Mouse (Mus musculus): ENCODE results near the gene Ntm. TPM values are rescaled to one million over a fixed set of nuclear protein-coding genes. Genes with fewer than 3 reads are reported as not detected.

Ntm gene
- total and polyA plus RNA-seq, 2 experiments from 2014 or later = 162 to 235 TPM

DNA sequence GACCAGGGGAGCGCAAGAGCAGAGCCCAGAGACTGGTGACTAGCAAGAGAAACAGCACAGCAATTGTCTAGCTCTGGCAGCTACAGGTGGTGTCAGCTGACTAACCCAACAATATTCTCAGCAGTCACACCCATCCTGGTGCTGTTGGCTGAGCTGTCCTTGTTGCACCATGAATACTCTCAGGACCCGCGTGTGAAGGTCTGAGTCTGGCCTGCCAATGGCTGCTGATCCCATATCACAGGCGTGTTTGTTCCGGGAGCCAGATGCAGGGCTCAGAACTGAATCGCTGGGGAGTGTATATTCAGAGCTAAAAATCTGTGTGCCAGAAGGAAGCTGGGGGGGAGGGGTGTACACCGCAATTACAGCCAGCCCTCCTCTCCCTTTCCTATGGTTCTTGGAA, 310.1 kb downstream of the Ntm start:
- no peaks in the 10 kb centered on the region for H3K4me1 ChIP-seq (ENCODE audit: insufficient read depth)
- DNase-seq (no peak), ATAC-seq (no peak)
- H3K27ac ChIP-seq (ENCODE audit: low read depth, low read length) = no peak overlapping the region
- H3K9ac ChIP-seq = no peak overlapping the region
- H3K4me2 ChIP-seq (ENCODE audit: low read depth) = no peak overlapping the region
- WGBS = 71% methylated on average over 7 of the region's 7 CpGs
- H3K9me3 ChIP-seq (ENCODE audit: low read length) = no peaks in the 10 kb centered on the region
- TF ChIP-seq CTCF (IDR thresholded peaks at IDR 0.05; ENCODE audit: low read depth) = no peak
- no peaks in the 10 kb centered on the region for H3K27me3 ChIP-seq (ENCODE audit: insufficient read depth, low read length)
- no peak overlapping the region for H3K4me3 ChIP-seq (ENCODE audit: low read depth, low read length)
- H3K36me3 ChIP-seq (ENCODE audit: insufficient read depth) = no peaks in the 10 kb centered on the region

DNA sequence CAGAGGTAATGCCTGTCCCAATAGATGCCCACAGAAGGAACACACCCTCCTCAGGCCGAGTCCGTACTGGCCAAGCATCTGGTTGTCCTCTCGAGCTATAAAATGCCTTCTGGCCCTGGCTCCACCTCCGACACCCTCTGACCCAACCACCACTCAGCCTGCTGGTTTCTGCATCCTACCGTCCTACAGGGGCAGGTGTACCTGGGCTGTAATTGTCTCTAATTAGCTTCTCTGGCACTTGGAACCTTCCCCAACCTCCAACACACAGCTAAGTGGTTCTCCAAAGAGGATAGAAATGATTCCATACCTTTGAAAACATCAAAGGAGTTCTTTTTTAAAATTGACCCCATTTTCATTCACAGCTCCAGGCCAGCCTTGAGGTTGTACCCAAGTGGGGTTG, 311.1 kb downstream of the Ntm start:
- Histone ChIP-seq H3K9ac (no peak overlapping the region), H3K4me3 (ENCODE audit: low read depth, low read length) (no peak overlapping the region), H3K4me1 (ENCODE audit: insufficient read depth) (no peaks in the 10 kb centered on the region), H3K27me3 (ENCODE audit: insufficient read depth, low read length) (no peaks in the 10 kb centered on the region), H3K36me3 (ENCODE audit: insufficient read depth) (no peaks in the 10 kb centered on the region), H3K27ac (ENCODE audit: low read depth, low read length) (no peak overlapping the region), H3K9me3 (ENCODE audit: low read length) (no peaks in the 10 kb centered on the region), H3K4me2 (ENCODE audit: low read depth) (no peak overlapping the region)
- 75% methylated on average over 5 of the region's 5 CpGs for WGBS
- ATAC-seq (no peak), DNase-seq (no peak)
- no peak for TF ChIP-seq CTCF (IDR thresholded peaks at IDR 0.05; ENCODE audit: low read depth)

DNA sequence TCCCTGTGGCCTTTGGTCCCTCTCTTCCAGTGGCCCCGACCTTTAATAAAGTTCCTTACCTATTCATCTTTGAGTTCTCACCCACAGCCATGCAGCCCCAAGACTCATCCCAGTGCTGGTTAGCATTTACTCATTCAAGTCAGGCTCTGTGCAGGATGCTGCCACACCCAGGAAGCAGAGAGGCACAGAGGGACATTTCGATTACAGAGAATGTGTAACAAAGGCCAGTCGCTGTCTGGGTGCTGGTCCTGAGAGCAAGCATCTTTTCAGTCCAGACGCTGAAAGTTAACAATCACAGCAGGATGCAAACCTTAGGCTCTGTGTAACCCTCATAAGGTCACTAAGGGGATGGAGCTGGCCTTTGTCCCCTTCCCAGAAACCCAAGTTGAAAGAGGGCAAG, 311.7 kb downstream of the Ntm start:
- Histone ChIP-seq H3K27me3 (ENCODE audit: insufficient read depth, low read length) (no peaks in the 10 kb centered on the region), H3K4me2 (ENCODE audit: low read depth) (no peak overlapping the region), H3K36me3 (ENCODE audit: insufficient read depth) (no peaks in the 10 kb centered on the region), H3K4me1 (ENCODE audit: insufficient read depth) (no peaks in the 10 kb centered on the region), H3K9me3 (ENCODE audit: low read length) (no peaks in the 10 kb centered on the region), H3K4me3 (ENCODE audit: low read depth, low read length) (no peak overlapping the region), H3K9ac (no peak overlapping the region), H3K27ac (ENCODE audit: low read depth, low read length) (no peak overlapping the region)
- ATAC-seq (no peak), DNase-seq (no peak)
- TF ChIP-seq CTCF (IDR thresholded peaks at IDR 0.05; ENCODE audit: low read depth) = no peak
- 65% methylated on average over 4 of the region's 4 CpGs for WGBS

DNA sequence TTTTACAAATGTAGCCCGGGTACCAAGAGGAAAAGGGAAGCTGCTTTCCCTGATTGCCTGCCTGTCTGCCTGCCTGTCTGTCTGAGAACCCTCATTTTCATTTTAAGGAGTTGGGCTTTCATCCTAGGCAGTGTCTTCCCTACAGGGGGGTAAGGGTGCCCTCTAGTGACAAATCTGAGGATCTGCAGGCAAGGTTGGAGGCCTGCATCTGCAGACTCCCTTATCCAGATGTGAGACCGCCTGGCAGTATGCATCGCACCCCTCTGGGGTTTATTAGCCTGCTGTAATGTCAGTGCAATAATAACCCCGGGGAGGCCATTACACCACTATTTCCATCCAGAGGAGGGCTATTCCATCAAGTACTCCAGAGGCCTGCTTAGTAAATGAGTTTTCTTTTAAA, 312.3 kb downstream of the Ntm start:
- no peaks in the 10 kb centered on the region for H3K9me3 ChIP-seq (ENCODE audit: low read length)
- peak; percentile 91 for TF ChIP-seq CTCF (IDR thresholded peaks at IDR 0.05; ENCODE audit: low read depth)
- no peak overlapping the region for H3K27ac ChIP-seq (ENCODE audit: low read depth, low read length)
- DNase-seq (peak; percentile 84), ATAC-seq (peak; percentile 72)
- no peak overlapping the region for H3K4me3 ChIP-seq (ENCODE audit: low read depth, low read length)
- no peak overlapping the region for H3K4me2 ChIP-seq (ENCODE audit: low read depth)
- 32% methylated on average over 4 of the region's 4 CpGs for WGBS
- no peaks in the 10 kb centered on the region for H3K36me3 ChIP-seq (ENCODE audit: insufficient read depth)
- 0 out of 2 replicates have a peak, but pooled peaks cover 3% of the 10 kb centered on the region for H3K4me1 ChIP-seq (ENCODE audit: insufficient read depth)
- no peak overlapping the region for H3K9ac ChIP-seq
- H3K27me3 ChIP-seq (ENCODE audit: insufficient read depth, low read length) = no peaks in the 10 kb centered on the region

DNA sequence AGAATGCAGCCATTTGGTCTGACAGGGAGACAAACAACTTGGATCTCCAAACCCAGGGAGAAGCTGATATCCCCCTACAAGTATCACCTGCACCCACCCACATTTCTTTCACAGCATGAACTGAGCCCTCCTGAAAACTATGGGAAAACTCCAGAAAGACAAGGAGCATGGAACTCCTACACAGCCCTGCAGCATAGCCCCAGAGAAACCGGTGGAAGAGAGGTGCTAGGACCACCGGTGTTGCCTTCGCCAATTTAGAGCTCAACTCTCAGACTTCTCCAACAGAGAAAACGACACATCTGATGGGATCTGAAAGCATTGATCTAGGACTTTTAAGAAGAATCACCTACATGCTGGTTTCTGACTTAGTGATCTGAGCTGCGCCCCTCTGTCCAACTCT, 312.7 kb downstream of the Ntm start:
- H3K36me3 ChIP-seq (ENCODE audit: insufficient read depth) = no peaks in the 10 kb centered on the region
- H3K27me3 ChIP-seq (ENCODE audit: insufficient read depth, low read length) = no peaks in the 10 kb centered on the region
- H3K9me3 ChIP-seq (ENCODE audit: low read length) = no peaks in the 10 kb centered on the region
- TF ChIP-seq CTCF (IDR thresholded peaks at IDR 0.05; ENCODE audit: low read depth) = no peak
- 0 out of 2 replicates have a peak, but pooled peaks cover 3% of the 10 kb centered on the region for H3K4me1 ChIP-seq (ENCODE audit: insufficient read depth)
- 71% methylated on average over 5 of the region's 5 CpGs for WGBS
- DNase-seq (no peak), ATAC-seq (no peak)
- no peak overlapping the region for H3K4me3 ChIP-seq (ENCODE audit: low read depth, low read length)
- no peak overlapping the region for H3K9ac ChIP-seq
- no peak overlapping the region for H3K27ac ChIP-seq (ENCODE audit: low read depth, low read length)
- H3K4me2 ChIP-seq (ENCODE audit: low read depth) = no peak overlapping the region

DNA sequence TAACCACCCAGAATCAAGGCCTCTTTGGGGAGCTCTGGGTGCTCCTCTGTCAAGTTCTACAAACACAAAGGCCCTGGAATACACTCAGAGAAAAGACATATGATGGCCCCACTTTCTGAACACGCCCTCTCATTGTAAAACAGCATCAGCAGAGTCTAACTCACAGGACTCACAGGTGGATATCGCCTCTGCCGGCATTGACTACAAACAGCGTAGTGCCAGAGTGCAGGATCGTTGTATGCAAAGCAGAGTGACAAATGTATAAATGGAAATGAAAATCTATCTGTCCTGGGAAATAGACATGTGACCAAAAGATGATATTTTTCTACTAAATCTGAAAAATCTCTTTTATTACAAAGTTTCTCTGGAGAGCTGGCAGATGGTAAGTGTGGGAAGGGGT, 314.7 kb downstream of the Ntm start:
- WGBS = 87% methylated on average over 5 of the region's 5 CpGs
- DNase-seq = no peak

DNA sequence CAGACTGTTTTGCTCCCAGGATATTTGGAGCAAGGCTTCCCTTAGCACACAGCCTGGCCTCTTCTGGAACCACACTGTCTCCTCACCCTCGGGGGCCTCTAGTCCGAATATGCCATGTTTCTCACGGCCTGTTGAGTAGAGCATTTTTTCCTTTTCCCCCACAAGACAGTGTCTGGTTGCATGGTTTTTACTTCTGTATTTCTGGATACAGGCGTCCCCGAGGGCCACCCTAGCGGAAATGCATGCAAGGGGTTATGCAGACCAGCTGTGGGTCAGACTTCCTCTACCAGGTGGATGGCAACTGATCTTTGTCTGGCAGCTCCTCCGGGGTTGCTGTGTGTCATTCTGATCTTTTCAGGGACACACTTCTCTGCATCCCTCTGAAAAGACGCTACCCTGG, 315.2 kb downstream of the Ntm start:
- whole genome bisulfite sequencing = 82% methylated on average over 8 of the region's 8 CpGs

More for the DNA sequence above, 314.7 kb downstream of the Ntm start:
- no peak overlapping the region for H3K4me3 ChIP-seq (ENCODE audit: low read depth, low read length)
- H3K4me1 ChIP-seq (ENCODE audit: insufficient read depth) = 0 out of 2 replicates have a peak, but pooled peaks cover 3% of the 10 kb centered on the region
- no peak overlapping the region for H3K27ac ChIP-seq (ENCODE audit: low read depth, low read length)
- H3K27me3 ChIP-seq (ENCODE audit: insufficient read depth, low read length) = no peaks in the 10 kb centered on the region
- no peak overlapping the region for H3K4me2 ChIP-seq (ENCODE audit: low read depth)
- no peaks in the 10 kb centered on the region for H3K36me3 ChIP-seq (ENCODE audit: insufficient read depth)
- H3K9me3 ChIP-seq (ENCODE audit: low read length) = no peaks in the 10 kb centered on the region
- ATAC-seq = no peak
- H3K9ac ChIP-seq = no peak overlapping the region
- TF ChIP-seq CTCF (IDR thresholded peaks at IDR 0.05; ENCODE audit: low read depth) = no peak

More for the DNA sequence above, 315.2 kb downstream of the Ntm start:
- no peaks in the 10 kb centered on the region for H3K27me3 ChIP-seq (ENCODE audit: insufficient read depth, low read length)
- H3K9ac ChIP-seq = no peak overlapping the region
- H3K27ac ChIP-seq (ENCODE audit: low read depth, low read length) = no peak overlapping the region
- no peaks in the 10 kb centered on the region for H3K9me3 ChIP-seq (ENCODE audit: low read length)
- no peaks in the 10 kb centered on the region for H3K36me3 ChIP-seq (ENCODE audit: insufficient read depth)
- no peak overlapping the region for H3K4me2 ChIP-seq (ENCODE audit: low read depth)
- ATAC-seq (no peak), DNase-seq (no peak)
- H3K4me1 ChIP-seq (ENCODE audit: insufficient read depth) = 0 out of 2 replicates have a peak, but pooled peaks cover 3% of the 10 kb centered on the region
- H3K4me3 ChIP-seq (ENCODE audit: low read depth, low read length) = no peak overlapping the region
- no peak for TF ChIP-seq CTCF (IDR thresholded peaks at IDR 0.05; ENCODE audit: low read depth)
